Mouse (Mus musculus) gastrocnemius, postnatal 25 days (tissue): ENCODE data around the gene Serpina5. TPM values are rescaled to one million over a fixed set of nuclear protein-coding genes. Genes with fewer than 3 reads are reported as not detected.
"Not testable (repeated sequence)": the region's sequence is repeated elsewhere in the genome, so short reads cannot be mapped to it uniquely, and the experiment has no call there.

Experiments
- DNase-seq: peaks from one replicate; pipeline ENCODE4 v3.0.0; 2022
- long read RNA-seq, 2 experiments: library from polyadenylated mRNA; stranded (forward); transcript quantifications; one replicate each; pipeline ENCODE4 v2.0.0; 2021
- total RNA-seq, 2 experiments: library from RNA; stranded (reverse); gene quantifications; 1 replicate in 1 of 2; 2 replicates in 1 of 2; pipeline ENCODE4 v1.2.3; 2021

The Serpina5 gene
- not detected for total RNA-seq
- long read RNA-seq, experiment 1, result 0 reads
- long read RNA-seq, experiment 2, result 0 reads

DNA sequence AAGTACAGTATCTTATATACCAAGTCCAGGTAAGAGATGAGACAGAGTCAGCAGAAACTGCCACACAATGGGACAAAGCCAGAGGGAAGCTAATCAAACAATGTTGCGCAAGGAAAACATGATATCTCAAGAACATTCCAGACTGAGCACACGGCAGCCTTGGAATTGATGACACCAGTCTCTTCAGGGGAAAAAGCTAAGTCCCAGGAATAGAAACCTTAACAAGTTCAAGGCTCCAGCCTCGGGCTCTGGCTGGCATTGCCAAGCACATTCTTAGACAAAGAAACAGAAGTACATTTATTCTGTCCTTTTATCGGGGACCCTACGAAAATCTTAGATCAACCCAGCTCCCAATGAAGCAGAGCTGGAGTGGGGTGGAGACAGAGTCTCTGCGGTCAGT is at the start of gene Serpina5:
Serpina5 (plus strand) TSS at position 346 of the 400 bp plus-strand sequence.
- DNase-seq, result no peak

DNA sequence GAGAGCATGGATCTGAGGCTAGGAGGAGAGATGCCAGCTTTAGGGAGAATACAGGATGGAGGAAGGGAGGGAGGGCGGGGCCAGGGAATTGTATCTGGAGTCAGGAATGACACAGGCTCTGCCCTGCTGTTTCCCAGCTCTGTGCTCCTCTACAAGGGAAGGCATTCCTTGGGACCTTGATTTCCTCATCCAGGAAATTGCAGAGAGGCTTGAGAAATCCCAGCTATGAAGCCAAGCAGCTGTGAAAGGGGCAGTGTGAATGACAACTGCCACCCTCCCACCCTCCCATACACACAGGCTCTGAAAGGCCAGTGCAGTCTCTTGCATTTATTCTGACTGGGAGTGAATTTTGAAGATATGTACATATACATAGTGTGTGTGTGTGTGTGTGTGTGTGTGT is 46.9 kb upstream of the Serpina5 start:
- no peak for DNase-seq

DNA sequence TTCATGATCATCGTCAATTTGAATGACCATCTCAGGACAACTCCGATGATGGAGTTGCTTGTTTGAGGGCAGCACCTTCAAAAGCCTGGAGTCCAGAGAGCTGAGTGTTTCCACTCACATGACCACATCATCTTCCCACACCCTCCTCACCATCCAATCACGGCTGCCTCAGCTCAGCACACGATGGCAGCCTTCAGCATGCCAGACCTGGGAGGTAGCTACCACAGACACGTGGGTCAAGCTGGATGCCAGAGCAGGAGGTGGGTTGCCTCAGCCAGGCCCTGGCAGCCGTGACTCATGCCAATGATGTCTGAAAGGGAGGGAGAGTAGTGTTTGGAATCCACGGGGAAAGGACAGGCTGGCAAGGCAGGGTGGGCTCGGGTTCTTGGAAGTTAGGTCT is 45.2 kb upstream of the Serpina5 start:
- DNase-seq, result no peak

- no peak for DNase-seq
These were observed 43.9 kb upstream of the Serpina5 start for GRCm38 (mm10) chr12:104057050-104057449.

DNA sequence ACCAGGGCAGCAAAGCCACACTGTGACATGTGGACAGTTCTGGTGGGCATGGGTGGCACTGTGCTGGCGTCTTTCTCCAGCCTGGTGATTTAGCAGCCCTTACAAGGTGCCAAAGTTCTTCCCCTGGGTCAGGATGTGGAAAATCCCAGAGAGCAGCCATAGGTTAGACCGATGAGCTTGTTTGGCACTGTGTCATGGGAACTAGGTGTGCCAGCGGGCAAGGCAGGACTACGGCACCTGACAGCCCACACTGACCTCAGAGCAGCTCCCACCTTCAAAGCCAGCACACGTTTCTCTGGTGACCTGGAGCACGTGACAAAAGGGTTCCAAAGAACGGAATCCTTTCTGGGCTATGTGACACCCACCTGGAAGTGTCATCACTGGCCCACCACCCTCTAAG is 43.4 kb upstream of the Serpina5 start:
- DNase-seq, result no peak

DNA sequence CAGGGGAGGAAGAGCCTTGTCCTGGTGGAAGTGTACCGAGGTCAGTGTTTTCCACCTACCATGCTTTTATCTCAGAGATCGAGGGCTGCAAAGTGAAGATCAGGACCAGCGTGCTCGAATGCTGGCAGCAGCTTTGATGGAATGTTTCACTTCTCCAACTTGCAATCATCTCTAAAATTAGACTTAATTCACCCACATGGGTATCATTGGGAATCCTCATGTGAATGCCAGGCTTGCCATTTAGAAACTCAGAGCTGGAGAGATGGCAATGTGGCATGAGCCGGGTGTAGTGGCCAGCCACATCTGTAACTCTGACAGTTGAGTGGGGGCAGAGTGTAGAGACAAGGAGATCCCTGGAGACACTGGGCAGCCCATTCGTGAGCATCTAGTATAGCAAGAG is 40.8 kb upstream of the Serpina5 start:
- DNase-seq, result no peak

DNA sequence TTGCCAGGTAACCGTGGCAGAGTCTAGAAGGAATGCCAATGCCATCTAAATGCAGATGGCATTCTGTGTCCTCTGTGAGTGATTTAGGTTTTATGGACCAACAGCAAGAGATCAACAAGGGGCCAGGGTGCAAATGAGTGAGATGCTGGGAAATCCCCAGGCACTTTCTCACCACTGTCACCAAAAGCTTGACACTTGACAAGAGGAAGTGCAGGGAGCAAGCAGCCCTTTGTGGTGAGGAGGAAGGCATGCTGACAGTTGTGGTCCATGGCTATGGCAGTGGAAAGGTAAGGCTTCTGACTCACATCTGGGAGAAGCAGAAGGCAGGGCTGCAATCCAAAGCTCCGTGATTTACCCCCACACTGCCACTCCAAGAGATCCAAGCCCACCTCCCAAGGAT is 39.1 kb upstream of the Serpina5 start:
- DNase-seq, result no peak

GRCm38 (mm10) chr12:104064532-104064931 is 36.4 kb upstream of the Serpina5 start:
- no peak for DNase-seq

DNA sequence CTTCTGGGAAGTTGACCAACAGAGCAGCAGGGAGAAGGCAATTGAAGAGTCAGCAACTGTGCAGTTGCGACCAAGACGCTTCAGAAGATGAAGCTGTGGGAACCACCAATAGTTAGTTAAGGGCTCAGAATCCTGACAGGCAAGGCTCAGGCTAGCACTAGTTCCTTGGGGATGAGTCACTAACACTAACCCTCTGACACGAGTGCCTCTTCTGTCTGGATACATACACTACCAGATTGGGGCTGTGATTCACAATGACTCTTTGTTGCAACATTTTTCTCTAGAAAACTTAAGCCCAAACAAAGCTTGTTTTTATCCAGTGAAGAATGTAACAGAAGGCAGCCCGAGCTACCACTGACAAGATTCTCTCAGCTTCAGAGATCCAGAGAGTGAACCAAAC is 35.9 kb upstream of the Serpina5 start:
- DNase-seq, result no peak

DNA sequence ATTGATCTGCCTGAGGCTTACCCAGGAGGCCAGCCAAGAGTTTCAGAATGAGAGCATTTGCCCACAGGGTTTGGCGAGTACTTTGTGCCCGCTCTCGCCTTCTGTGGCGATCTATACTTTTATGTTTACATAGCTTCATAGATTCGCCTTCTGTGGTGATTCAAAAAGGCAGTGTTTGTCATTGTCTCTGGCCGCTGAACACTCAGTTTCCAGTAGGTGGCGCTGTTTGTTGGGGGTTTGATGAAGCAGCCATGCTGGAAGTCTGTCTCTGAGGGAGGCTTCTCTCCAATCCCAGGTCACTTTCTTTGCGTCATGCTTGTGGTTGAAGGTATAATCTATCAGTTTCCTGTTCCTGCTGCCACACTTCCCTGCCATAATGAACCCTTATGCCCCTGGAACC is 34.7 kb upstream of the Serpina5 start:
- no peak for DNase-seq

- DNase-seq, result peak; percentile 21
These were observed 33.4 kb upstream of the Serpina5 start for GRCm38 (mm10) chr12:104067549-104067948.

DNA sequence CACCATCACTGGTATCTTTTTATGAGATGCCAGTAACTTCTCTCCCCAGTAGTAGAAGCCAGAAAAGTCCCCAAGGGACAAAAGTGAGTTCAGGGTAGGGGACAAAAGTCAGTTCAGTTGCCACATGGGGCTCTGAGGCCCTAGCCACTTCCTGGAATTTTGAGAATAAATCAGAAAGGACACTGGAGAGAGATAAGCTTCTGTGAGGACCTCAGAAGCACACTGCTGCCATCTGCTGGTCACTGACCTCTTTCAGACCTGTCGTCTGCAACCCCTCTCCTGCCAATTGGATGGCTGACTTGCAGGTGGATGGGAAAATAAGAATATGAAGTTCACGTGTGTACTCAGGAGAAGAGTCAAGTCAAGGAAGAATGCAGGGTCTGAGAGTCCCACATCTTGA is 31.3 kb upstream of the Serpina5 start:
- DNase-seq, result no peak

DNA sequence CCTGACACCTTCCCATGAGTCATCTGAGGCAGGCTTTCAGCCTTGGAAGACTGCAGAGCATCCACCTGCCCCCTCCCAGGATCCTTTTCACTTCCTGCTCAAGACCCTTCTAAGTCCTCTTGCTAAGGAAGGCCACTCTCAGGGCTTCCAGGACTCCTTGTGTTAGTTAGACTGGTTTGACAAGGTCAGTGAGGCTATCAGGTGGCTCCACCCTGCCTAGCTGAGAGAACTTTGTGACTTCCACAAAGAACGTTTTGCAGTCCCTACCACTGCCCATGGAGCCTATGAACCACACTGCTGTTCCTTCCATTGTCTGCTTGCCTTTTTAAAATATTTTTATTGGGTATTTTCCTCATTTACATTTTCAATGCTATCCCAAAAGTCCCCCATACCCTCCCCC is 29.2 kb upstream of the Serpina5 start:
- DNase-seq, result no peak

DNA sequence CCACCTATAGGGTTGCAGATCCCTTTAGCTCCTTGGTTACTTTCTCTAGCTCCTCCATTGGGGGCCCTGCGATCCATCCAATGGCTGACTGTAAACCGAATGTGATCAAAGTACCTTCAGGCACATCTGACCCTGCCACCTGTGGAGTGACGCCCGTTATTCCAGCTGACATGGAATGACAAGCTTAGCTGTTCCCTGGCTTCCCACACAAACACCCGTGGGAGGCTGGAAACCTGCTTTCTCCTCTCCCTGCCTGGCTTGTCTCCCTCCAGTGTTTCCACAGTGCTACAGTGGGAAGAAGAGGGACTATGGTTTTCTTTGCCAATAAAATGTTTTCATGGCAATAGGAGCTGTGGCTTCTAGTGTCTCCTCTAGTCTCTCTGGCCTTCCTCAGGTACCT is 28.6 kb upstream of the Serpina5 start:
- DNase-seq, result no peak

DNA sequence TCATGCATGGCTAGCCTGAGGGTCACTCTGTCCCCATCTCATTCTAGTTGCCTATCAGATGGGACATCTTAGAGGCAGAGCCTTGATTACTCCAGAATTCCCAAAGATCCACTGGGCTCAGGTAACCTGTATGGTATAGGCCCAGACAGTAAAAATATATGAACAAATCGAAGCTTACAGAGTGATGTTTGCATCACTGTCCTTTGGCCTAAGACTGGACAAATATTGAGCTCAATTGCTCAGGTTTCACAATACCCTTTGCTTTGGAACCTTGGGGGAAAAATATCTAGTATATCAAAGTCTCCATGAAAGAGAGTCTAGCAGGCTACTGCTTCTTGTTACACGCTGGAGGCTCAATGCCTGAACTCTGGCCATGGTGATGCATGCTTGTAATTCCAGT is 10.8 kb upstream of the Serpina5 start:
- DNase-seq, result no peak

GRCm38 (mm10) chr12:104091303-104091702 is 9.6 kb upstream of the Serpina5 start:
- DNase-seq, result no peak

DNA sequence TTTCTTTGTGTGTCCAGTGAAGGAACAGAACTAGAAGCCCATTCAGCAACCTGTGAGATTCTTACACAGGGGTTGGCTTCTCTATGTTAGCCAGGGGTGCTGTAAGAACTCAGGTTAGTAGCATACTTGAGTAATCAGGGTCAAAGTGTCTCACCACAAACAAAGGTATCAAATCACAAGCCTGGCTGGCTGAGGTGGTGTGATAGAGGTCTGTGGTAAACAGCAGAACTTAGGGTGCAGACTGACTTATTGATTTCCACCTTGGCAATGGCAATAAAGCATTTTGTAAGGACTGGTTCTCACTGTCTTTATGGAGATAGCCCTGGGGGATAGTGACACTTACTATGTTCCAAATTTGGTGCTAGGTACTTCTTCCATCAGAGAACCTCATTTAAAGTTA is 4.9 kb downstream of the Serpina5 start:
- DNase-seq, result no peak

GRCm38 (mm10) chr12:104106919-104107318 is 6.0 kb downstream of the Serpina5 start:
- no peak for DNase-seq

GRCm38 (mm10) chr12:104108507-104108906 is 7.6 kb downstream of the Serpina5 start:
- no peak for DNase-seq

DNA sequence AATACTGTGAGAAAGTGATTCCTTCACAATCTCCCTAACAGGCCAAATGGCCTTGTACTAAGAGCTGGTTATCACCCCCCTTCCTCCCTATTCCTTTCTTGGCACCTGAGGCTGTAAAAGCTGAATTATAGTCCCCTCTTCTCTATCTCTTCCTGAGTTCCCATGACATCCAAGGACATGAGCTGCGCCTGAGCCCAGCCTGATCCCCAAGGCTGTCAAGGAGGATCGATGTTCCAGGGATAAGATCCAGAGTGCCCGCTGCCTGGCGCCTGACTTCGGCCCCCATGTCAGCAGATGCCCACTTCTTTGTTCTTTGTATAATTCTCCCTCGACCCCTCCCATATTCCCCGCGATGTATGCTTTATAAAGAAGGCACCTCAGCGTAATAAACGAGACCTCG is 11.4 kb downstream of the Serpina5 start, which contains the start of gene Serpina3a:
Serpina3a (plus strand) TSS at position 392 of the 400 bp plus-strand sequence.
- DNase-seq, result not testable (repeated sequence)

DNA sequence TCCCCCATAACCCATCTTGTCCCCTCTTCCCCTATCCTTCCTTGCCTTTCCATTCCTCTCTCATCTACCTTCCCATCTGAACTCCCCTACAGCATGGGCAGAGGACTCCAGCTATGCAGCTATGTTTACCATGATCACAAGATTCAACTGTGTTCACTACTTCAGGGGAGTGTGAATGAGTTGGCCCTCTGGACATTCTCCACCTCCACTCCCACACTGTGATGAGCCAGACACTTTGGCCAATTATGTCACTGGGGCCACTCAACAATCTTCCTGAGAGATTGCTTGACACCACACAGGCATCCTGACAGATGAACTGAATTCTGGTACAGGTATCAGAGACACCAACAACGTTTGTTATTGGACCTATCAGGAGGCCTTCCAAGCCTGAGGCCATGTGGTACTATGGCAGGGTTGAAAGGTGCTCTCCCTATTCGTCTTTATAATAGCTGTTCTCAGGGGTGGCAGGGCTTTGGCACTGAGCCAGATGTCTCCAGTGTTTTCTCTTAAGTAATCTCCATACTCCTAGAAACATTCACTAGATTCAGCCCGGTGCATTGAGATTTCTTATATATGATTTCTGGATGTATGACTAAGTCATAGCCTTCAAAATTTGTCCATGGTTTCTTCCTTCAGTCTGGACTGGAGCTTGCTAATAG is 14.1 kb downstream of the Serpina5 start:
- no peak for DNase-seq

DNA sequence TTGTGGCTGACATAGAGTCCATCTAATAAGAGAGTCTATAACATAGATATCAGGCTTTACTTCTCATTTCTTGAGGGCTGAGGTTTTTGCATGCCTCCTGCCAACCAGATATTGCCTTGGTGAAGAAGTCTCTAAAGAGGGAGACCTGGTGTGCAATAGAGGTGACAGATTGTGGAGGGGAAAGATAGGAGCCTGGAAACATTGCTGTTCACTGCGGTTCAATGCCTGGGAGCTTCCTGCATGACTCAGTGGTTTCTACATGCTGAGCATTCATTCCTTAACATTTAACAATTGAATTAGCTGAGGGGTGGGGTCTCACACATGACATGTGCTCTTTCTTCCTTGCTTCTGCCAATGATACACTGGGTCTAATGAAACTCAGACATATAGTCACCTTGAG is 22.2 kb downstream of the Serpina5 start:
- DNase-seq, result no peak

DNA sequence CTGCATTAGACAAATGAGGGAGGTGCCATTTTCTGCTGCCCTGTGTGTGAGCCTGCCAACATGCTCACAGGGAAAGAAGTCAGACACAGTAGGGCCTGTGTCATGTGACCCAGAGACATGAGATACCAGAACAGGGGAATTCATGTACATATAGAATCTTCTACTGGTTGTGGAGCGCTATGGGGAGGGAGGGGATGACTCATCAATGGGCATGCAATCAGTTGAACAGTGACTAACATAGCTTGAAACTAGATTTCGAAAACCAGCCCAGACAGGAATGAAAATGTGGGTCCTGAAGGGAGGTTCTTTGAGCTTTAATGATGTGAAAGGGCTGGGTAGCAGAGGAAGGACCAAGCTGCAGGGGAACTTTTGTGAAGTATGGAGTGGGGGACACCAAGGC is 23.1 kb downstream of the Serpina5 start:
- DNase-seq, result no peak

GRCm38 (mm10) chr12:104125021-104125560 is 24.2 kb downstream of the Serpina5 start:
- no peak for DNase-seq
